In genomic region chr3:96087801-96088200, GRCm38 (mm10) we compare ENCODE assay signal across 20 mouse cellular contexts. TPM values are rescaled to one million over a fixed set of nuclear protein-coding genes. Genes with fewer than 3 reads are reported as not detected.
DNase-seq lines count a peak whose midpoint lies in the region; ATAC-seq and TF ChIP-seq lines count a peak whose summit lies in the region.
"Had no signal": no experiment of that assay in that cellular context is flagged by ENCODE, and none has a peak within 500 bp of the region (broad histone marks: within the 10 kb centered on the region; RNA-seq: fewer than 3 reads in every experiment).

No protein-coding gene starts in this region.

- TF ChIP-seq CTCF in liver, postnatal 0 days (IDR thresholded peaks at IDR 0.05; ENCODE audit: low read depth), result no peak
- no peak for TF ChIP-seq CTCF in forebrain, postnatal 0 days (IDR thresholded peaks at IDR 0.05; ENCODE audit: low read depth)

- TF ChIP-seq EP300 in liver, postnatal 0 days (IDR thresholded peaks at IDR 0.05; ENCODE audit: low read depth), result no peak

- DNase-seq in adrenal gland, adult 2 months, result peak; percentile 37
- no peak for DNase-seq in adrenal gland, postnatal 25 days
- no peak for DNase-seq in liver, embryonic 11.5 days (ENCODE audit: low spot score)
- peak; percentile 60 for DNase-seq in NIH3T3 (ENCODE audit: low read depth)
- no peak for DNase-seq in liver, postnatal 0 days
- no peak for DNase-seq in forebrain, postnatal 0 days
- DNase-seq in cerebellum, adult 8-10 months, result no peak
- DNase-seq: cerebellum, adult 11-12 months; cerebellum, adult 9-11 months; cerebellum, postnatal 36 days; gastrocnemius, adult 2 months; gastrocnemius, postnatal 25 days; heart, postnatal 10 days; heart, postnatal 4 days had no signal

- no peak overlapping the region for H3K4me2 ChIP-seq in liver, embryonic 12.5 days
- no peak overlapping the region for H3K4me2 ChIP-seq in liver, embryonic 11.5 days
- H3K4me2 ChIP-seq in liver, postnatal 0 days (ENCODE audit: low read depth, low read length), result no peak overlapping the region
- no peak overlapping the region for H3K4me2 ChIP-seq in forebrain, postnatal 0 days (ENCODE audit: low read depth)
- H3K4me2 ChIP-seq: embryonic facial prominence, embryonic 13.5 days; forebrain, embryonic 13.5 days; hindbrain, embryonic 13.5 days had no signal

- no peak overlapping the region for H3K4me3 ChIP-seq in liver, embryonic 12.5 days
- no peak overlapping the region for H3K4me3 ChIP-seq in liver, embryonic 11.5 days (ENCODE audit: low read depth, low read length)
- H3K4me3 ChIP-seq in liver, postnatal 0 days (ENCODE audit: low read depth, low read length), result no peak overlapping the region
- no peak overlapping the region for H3K4me3 ChIP-seq in forebrain, postnatal 0 days (ENCODE audit: low read depth, low read length)
- H3K4me3 ChIP-seq: embryonic facial prominence, embryonic 13.5 days; forebrain, embryonic 13.5 days; gastrocnemius, adult 2 months; hindbrain, embryonic 13.5 days had no signal

- H3K36me3 ChIP-seq in liver, embryonic 12.5 days, result no peaks in the 10 kb centered on the region
- H3K36me3 ChIP-seq in liver, embryonic 11.5 days (ENCODE audit: control insufficient read depth, insufficient read depth, low read length), result no peaks in the 10 kb centered on the region
- no peaks in the 10 kb centered on the region for H3K36me3 ChIP-seq in liver, postnatal 0 days (replicated peaks; ENCODE audit: insufficient read depth, low read length)
- H3K36me3 ChIP-seq in forebrain, postnatal 0 days (ENCODE audit: insufficient read depth), result no peaks in the 10 kb centered on the region
- H3K36me3 ChIP-seq: embryonic facial prominence, embryonic 13.5 days; hindbrain, embryonic 13.5 days had no signal

- no peak for ATAC-seq in liver, embryonic 12.5 days
- ATAC-seq in liver, embryonic 11.5 days (replicated peaks; ENCODE audit: low FRiP score), result no peak
- ATAC-seq in liver, postnatal 0 days, result no peak
- ATAC-seq in forebrain, postnatal 0 days, result no peak
- ATAC-seq: forebrain, embryonic 13.5 days; hindbrain, postnatal 0 days had no signal

- no peak overlapping the region for H3K9ac ChIP-seq in liver, embryonic 12.5 days
- no peak overlapping the region for H3K9ac ChIP-seq in liver, embryonic 11.5 days (ENCODE audit: low read depth, low read length)
- no peak overlapping the region for H3K9ac ChIP-seq in liver, postnatal 0 days (replicated peaks)
- no peak overlapping the region for H3K9ac ChIP-seq in forebrain, postnatal 0 days
- H3K9ac ChIP-seq: embryonic facial prominence, embryonic 13.5 days; forebrain, embryonic 13.5 days; hindbrain, embryonic 13.5 days had no signal

- no peaks in the 10 kb centered on the region for H3K9me3 ChIP-seq in liver, embryonic 12.5 days (replicated peaks)
- no peaks in the 10 kb centered on the region for H3K9me3 ChIP-seq in liver, embryonic 11.5 days (ENCODE audit: control insufficient read depth, low read length)
- no peaks in the 10 kb centered on the region for H3K9me3 ChIP-seq in liver, postnatal 0 days (ENCODE audit: low read length)
- no peaks in the 10 kb centered on the region for H3K9me3 ChIP-seq in forebrain, postnatal 0 days (ENCODE audit: low read length)
- H3K9me3 ChIP-seq: embryonic facial prominence, embryonic 13.5 days; forebrain, embryonic 13.5 days; hindbrain, embryonic 13.5 days had no signal

- peak overlapping the region; percentile 57; the same call in 1 of the 2 replicates for H3K27ac ChIP-seq in liver, embryonic 12.5 days
- no peak overlapping the region for H3K27ac ChIP-seq in liver, embryonic 11.5 days (ENCODE audit: low read depth, low read length)
- H3K27ac ChIP-seq in liver, postnatal 0 days (ENCODE audit: low read depth), result 0 out of 2 replicates have a peak overlapping the region, but pooled peaks have one; percentile 12
- no peak overlapping the region for H3K27ac ChIP-seq in forebrain, postnatal 0 days (ENCODE audit: low read depth, low read length)
- H3K27ac ChIP-seq: embryonic facial prominence, embryonic 13.5 days; forebrain, embryonic 13.5 days; gastrocnemius, adult 2 months; hindbrain, embryonic 13.5 days; hindbrain, postnatal 0 days had no signal

- H3K4me1 ChIP-seq in liver, embryonic 12.5 days, result peaks cover 18% of the 10 kb centered on the region
- H3K4me1 ChIP-seq in liver, embryonic 11.5 days (replicated peaks; ENCODE audit: control insufficient read depth, insufficient read depth, low read length), result peaks cover 5% of the 10 kb centered on the region
- H3K4me1 ChIP-seq in liver, postnatal 0 days (ENCODE audit: insufficient read depth), result no peaks in the 10 kb centered on the region
- no peaks in the 10 kb centered on the region for H3K4me1 ChIP-seq in forebrain, postnatal 0 days (ENCODE audit: insufficient read depth)
- H3K4me1 ChIP-seq: forebrain, embryonic 13.5 days; hindbrain, embryonic 13.5 days had no signal

- 71% methylated on average over 4 of the region's 4 CpGs for WGBS in liver, embryonic 12.5 days (ENCODE audit: insufficient replicate concordance)
- WGBS in liver, embryonic 11.5 days, result 85% methylated on average over 4 of the region's 4 CpGs
- WGBS in liver, postnatal 0 days (ENCODE audit: insufficient replicate concordance), result 80% methylated on average over 4 of the region's 4 CpGs
- WGBS in forebrain, postnatal 0 days, result 85% methylated on average over 4 of the region's 4 CpGs

- no peaks in the 10 kb centered on the region for H3K27me3 ChIP-seq in liver, embryonic 12.5 days (replicated peaks)
- H3K27me3 ChIP-seq in liver, embryonic 11.5 days (replicated peaks; ENCODE audit: control insufficient read depth, insufficient read depth, low read length), result no peaks in the 10 kb centered on the region
- H3K27me3 ChIP-seq in liver, postnatal 0 days (ENCODE audit: insufficient read depth, low read length), result no peaks in the 10 kb centered on the region
- H3K27me3 ChIP-seq in forebrain, postnatal 0 days (ENCODE audit: insufficient read depth, low read length), result no peaks in the 10 kb centered on the region
- H3K27me3 ChIP-seq: CH12.LX; embryonic facial prominence, embryonic 13.5 days; forebrain, embryonic 13.5 days; hindbrain, embryonic 13.5 days had no signal

RNA-seq across cellular contexts. Expression of gene Otud7b, which starts 16.5 kb away (rescaled TPM):
- 10 to 100 TPM; 25.0 to 38.2 TPM for total RNA-seq in adrenal gland, adult 2 months (2021)
- polyA plus RNA-seq in adrenal gland, adult 2 months (2012; rRNA removed), result 16.3 and 19.7 TPM in 2 replicates
- total RNA-seq in adrenal gland, postnatal 25 days (2021), result 25.8 and 40.5 TPM in 2 replicates
- polyA plus RNA-seq in liver, embryonic 12.5 days (2016; fragmentation: Nextera tagmentation; extraction: Ambion mirVana), result 10.8 and 12.7 TPM in 2 replicates
- polyA plus RNA-seq in liver, embryonic 11.5 days (2014; fragmentation: Nextera tagmentation; extraction: Ambion mirVana), result 7.1 and 7.9 TPM in 2 replicates
- polyA plus RNA-seq in liver, postnatal 0 days (2015; fragmentation: Nextera tagmentation; extraction: Ambion mirVana), result 7.4 and 7.9 TPM in 2 replicates
- total RNA-seq in forebrain, postnatal 0 days (2014; rRNA removed), result 6.2 and 13.5 TPM in 2 replicates
- polyA plus RNA-seq in forebrain, postnatal 0 days (2015; fragmentation: Nextera tagmentation; extraction: Ambion mirVana), result 5.7 and 8.8 TPM in 2 replicates

RNA-seq across cellular contexts. Expression of gene Vps45, which starts 29.5 kb away (rescaled TPM):
- total RNA-seq in adrenal gland, adult 2 months (2021), result 10 to 100 TPM; 38.3 to 39.4 TPM
- 2.6 and 3.0 TPM in 2 replicates for polyA plus RNA-seq in adrenal gland, adult 2 months (2012; rRNA removed)
- 39.0 and 41.2 TPM in 2 replicates for total RNA-seq in adrenal gland, postnatal 25 days (2021)
- 17.6 and 18.6 TPM in 2 replicates for polyA plus RNA-seq in liver, embryonic 12.5 days (2016; fragmentation: Nextera tagmentation; extraction: Ambion mirVana)
- polyA plus RNA-seq in liver, embryonic 11.5 days (2014; fragmentation: Nextera tagmentation; extraction: Ambion mirVana), result 17.4 and 18.5 TPM in 2 replicates
- polyA plus RNA-seq in liver, postnatal 0 days (2015; fragmentation: Nextera tagmentation; extraction: Ambion mirVana), result 11.3 and 12.5 TPM in 2 replicates
- 59.5 and 60.5 TPM in 2 replicates for total RNA-seq in forebrain, postnatal 0 days (2014; rRNA removed)
- 65.1 and 68.3 TPM in 2 replicates for polyA plus RNA-seq in forebrain, postnatal 0 days (2015; fragmentation: Nextera tagmentation; extraction: Ambion mirVana)

Comparison
In these comparisons a context has a peak if more than half of its experiments do, and no peak if none do; other contexts are left out.
1. DNase-seq: peak in adrenal gland, adult 2 months (single experiment) and NIH3T3 (single experiment); none in adrenal gland, postnatal 25 days (single experiment), liver, embryonic 11.5 days (single experiment), liver, postnatal 0 days (single experiment), forebrain, postnatal 0 days (single experiment) and cerebellum, adult 8-10 months (single experiment).
2. H3K27ac ChIP-seq: peak in liver, embryonic 12.5 days (single experiment) and liver, postnatal 0 days (single experiment); none in liver, embryonic 11.5 days (single experiment) and forebrain, postnatal 0 days (single experiment).